Mouse (Mus musculus) C2C12 (cell line): ENCODE data around the gene Allc.

Experiments used
- CEBPB ChIP-seq: IDR thresholded peaks from one replicate; pipeline ENCODE4 v1.6.1; 2011; ENCODE audit warnings: low read depth, mild to moderate bottlenecking, control low read depth, moderate library complexity
- CTCF ChIP-seq: IDR thresholded peaks from one replicate; pipeline ENCODE4 v1.5.1; 2011; ENCODE audit not compliant: control insufficient read depth, insufficient read depth, insufficient read length
- MYOD1 ChIP-seq: IDR thresholded peaks from one replicate; pipeline ENCODE4 v1.6.1; 2011; ENCODE audit warnings: low read depth; ENCODE audit not compliant: control insufficient read depth, insufficient read length
- MYOG ChIP-seq: IDR thresholded peaks from one replicate; pipeline ENCODE4 v1.6.1; 2011; ENCODE audit not compliant: control insufficient read depth, insufficient read length; ENCODE audit errors: extremely low read depth
- USF1 ChIP-seq: IDR thresholded peaks from one replicate; pipeline ENCODE4 v1.6.1; 2011; ENCODE audit warnings: low read depth, mild to moderate bottlenecking, control low read depth, moderate library complexity

DNA sequence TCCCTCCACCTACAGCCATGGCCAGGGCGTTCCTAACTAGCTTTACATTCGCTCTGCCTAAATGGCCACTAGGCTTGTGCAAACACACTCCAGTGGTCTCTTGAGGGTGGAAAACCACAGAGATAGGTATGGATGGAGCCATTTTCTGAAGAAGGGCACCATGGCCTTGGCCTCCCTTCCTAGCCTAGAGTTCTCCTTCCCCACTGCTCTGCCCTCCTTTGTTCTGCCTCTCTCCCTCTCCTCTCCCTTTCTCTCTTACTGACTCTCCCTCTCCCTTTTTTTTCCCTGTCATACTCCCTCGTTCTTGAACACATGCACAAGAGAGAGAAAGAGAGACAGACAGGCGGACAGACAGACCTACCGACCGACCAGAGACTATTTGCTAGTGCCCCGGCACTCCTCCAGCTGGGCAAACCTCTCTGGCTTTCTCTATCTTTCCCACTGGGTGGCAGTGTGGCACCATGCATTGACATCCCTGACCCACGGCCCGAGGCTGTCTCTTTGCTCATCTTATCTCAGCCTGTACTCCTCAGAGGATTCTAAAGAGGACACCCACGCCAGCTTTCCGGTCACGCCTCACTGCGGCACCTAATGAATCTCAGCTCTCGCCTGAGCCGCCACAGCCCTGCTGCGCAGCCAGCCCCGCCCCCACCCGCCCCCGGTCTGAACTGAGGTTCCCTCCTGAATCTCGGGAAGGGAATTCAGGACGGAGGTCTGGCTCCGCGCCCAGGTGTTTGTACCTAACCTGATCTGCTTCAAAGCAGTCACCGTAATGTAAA, 7.0 kb upstream of the Allc start:
- TF ChIP-seq CTCF, result peak; percentile 49
- no peak for TF ChIP-seq USF1
- no peak for TF ChIP-seq CEBPB
- TF ChIP-seq MYOG, result no peak
- TF ChIP-seq MYOD1, result no peak
